Mouse (Mus musculus) megakaryocyte-erythroid progenitor cell, adult 5-6 weeks (primary cell): ENCODE data around the gene Stk40. TPM values are rescaled to one million over a fixed set of nuclear protein-coding genes. Genes with fewer than 3 reads are reported as not detected.

ENCODE experiments used
- ATAC-seq: replicated peaks from 2 replicates; pipeline ENCODE4 v1.8.0; 2016; ENCODE audit warnings: mild to moderate bottlenecking, inconsistent platforms; ENCODE audit not compliant: severe bottlenecking, poor library complexity, low FRiP score, low TSS enrichment
- total RNA-seq, 2 experiments: library from RNA; stranded (forward) in 1 of 2; stranded (reverse) in 1 of 2; fragments of 200-1000, 215-1000 nt in 1 of 2; fragments of >200 nt in 1 of 2; fragmentation: Nextera tagmentation in 1 of 2; gene quantifications; 2 replicates each; pipeline ENCODE4 v1.2.3; 2014 to 2017

Gene Stk40
- total RNA-seq, 2 experiments from 2014 or later: 11.7 to 14.6 TPM

- no peak for ATAC-seq
These were observed 14.9 kb downstream of the Stk40 start for GRCm38 (mm10) chr4:126118651-126119050.

- no peak for ATAC-seq
These were observed 15.3 kb downstream of the Stk40 start for GRCm38 (mm10) chr4:126119051-126119450.

- ATAC-seq: no peak
These were observed 16.3 kb downstream of the Stk40 start for GRCm38 (mm10) chr4:126120052-126120451.

- ATAC-seq: no peak
These were observed 16.7 kb downstream of the Stk40 start for GRCm38 (mm10) chr4:126120506-126120905.

- ATAC-seq: no peak
These were observed 19.7 kb downstream of the Stk40 start for GRCm38 (mm10) chr4:126123309-126124040.

- no peak for ATAC-seq
These were observed 26.7 kb downstream of the Stk40 start for GRCm38 (mm10) chr4:126130502-126130901.

- no peak for ATAC-seq
These were observed 27.7 kb downstream of the Stk40 start for GRCm38 (mm10) chr4:126131290-126132121.

- no peak for ATAC-seq
These were observed 29.0 kb downstream of the Stk40 start for GRCm38 (mm10) chr4:126132636-126133264.

GRCm38 (mm10) chr4:126134236-126134635 is 30.5 kb downstream of the Stk40 start:
- no peak for ATAC-seq

- ATAC-seq: no peak
These were observed 30.9 kb downstream of the Stk40 start for GRCm38 (mm10) chr4:126134639-126135038.

GRCm38 (mm10) chr4:126137773-126138172 is 34.0 kb downstream of the Stk40 start:
- ATAC-seq: no peak

- no peak for ATAC-seq
These were observed 37.3 kb downstream of the Stk40 start for GRCm38 (mm10) chr4:126141021-126141420.

- ATAC-seq: no peak
These were observed 41.6 kb downstream of the Stk40 start for GRCm38 (mm10) chr4:126145396-126145795.

- ATAC-seq: no peak
These were observed 43.3 kb downstream of the Stk40 start for GRCm38 (mm10) chr4:126146974-126147532.

- no peak for ATAC-seq
These were observed 43.9 kb downstream of the Stk40 start, which contains the start of gene Eva1b for GRCm38 (mm10) chr4:126147533-126148160. TSS of gene Eva1b (plus strand) at chr4:126147744.

- 0 out of 2 replicates have a peak, but pooled peaks have one; percentile 11 for ATAC-seq
These were observed 44.6 kb downstream of the Stk40 start for GRCm38 (mm10) chr4:126148161-126148961.

- ATAC-seq: no peak
These were observed 45.4 kb downstream of the Stk40 start for GRCm38 (mm10) chr4:126149041-126149676.

GRCm38 (mm10) chr4:126149798-126150197 is 46.0 kb downstream of the Stk40 start:
- ATAC-seq: no peak
